Mouse (Mus musculus) kidney, embryonic 15.5 days (tissue): Measurements from ENCODE around the gene Magt1. TPM values are rescaled to one million over a fixed set of nuclear protein-coding genes. Genes with fewer than 3 reads are reported as not detected.
A peak's percentile ranks its signal among the peaks of the same experiment; 100 is the strongest.
"Not testable (repeated sequence)": the region's sequence is repeated elsewhere in the genome, so short reads cannot be mapped to it uniquely, and the experiment has no call there.

Experiments
- ATAC-seq: fragments of 200-750 bp; cut with Nextera tagmentation; replicated peaks from 2 replicates; pipeline ENCODE4 v1.8.0; 2017; ENCODE audit warnings: moderate TSS enrichment; ENCODE audit not compliant: low FRiP score
- H3K27ac ChIP-seq: fragments of 300-500 bp; sonication (generic); 2 replicates; pipeline ENCODE4 v1.5.1; 2015; ENCODE audit warnings: mild to moderate bottlenecking, inconsistent platforms
- H3K27me3 ChIP-seq: fragments of 300-500 bp; sonication (generic); 2 replicates; pipeline ENCODE4 v1.6.1; 2015; ENCODE audit warnings: inconsistent platforms
- H3K36me3 ChIP-seq: fragments of 300-500 bp; sonication (generic); 2 replicates; pipeline ENCODE4 v1.6.1; 2015; ENCODE audit warnings: inconsistent platforms
- H3K4me1 ChIP-seq: fragments of 300-500 bp; sonication (generic); 2 replicates; pipeline ENCODE4 v1.6.1; 2015; ENCODE audit warnings: inconsistent platforms
- H3K4me2 ChIP-seq: fragments of 300-500 bp; sonication (generic); 2 replicates; pipeline ENCODE4 v1.6.1; 2015; ENCODE audit warnings: moderate library complexity, mild to moderate bottlenecking, inconsistent platforms
- H3K4me3 ChIP-seq: fragments of 300-500 bp; sonication (generic); replicated peaks from 2 replicates; pipeline ENCODE4 v1.5.1; 2015; ENCODE audit warnings: mild to moderate bottlenecking, inconsistent platforms
- H3K9ac ChIP-seq: fragments of 300-500 bp; sonication (generic); 2 replicates; pipeline ENCODE4 v1.6.1; 2015; ENCODE audit warnings: mild to moderate bottlenecking, inconsistent platforms
- H3K9me3 ChIP-seq: fragments of 300-500 bp; sonication (generic); replicated peaks from 2 replicates; pipeline ENCODE4 v1.6.1; 2016; ENCODE audit warnings: inconsistent platforms
- WGBS: fragments of 180-500 bp; shearing (Covaris S2); methylation state at CpG from one replicate; pipeline ENCODE4 v1.1.7; 2015; ENCODE audit warnings: mixed read lengths; 5-methylcytosine and 5-hydroxymethylcytosine counted together
- polyA plus RNA-seq: library from polyadenylated mRNA; unstranded; fragments of >200 nt; fragmentation: Nextera tagmentation; extraction: Ambion mirVana; gene quantifications from 2 replicates; pipeline ENCODE4 v1.2.1, GENCODE M21; 2015

The Magt1 gene
- polyA plus RNA-seq, 1 experiment from 2014 or later: 69.7 TPM

DNA sequence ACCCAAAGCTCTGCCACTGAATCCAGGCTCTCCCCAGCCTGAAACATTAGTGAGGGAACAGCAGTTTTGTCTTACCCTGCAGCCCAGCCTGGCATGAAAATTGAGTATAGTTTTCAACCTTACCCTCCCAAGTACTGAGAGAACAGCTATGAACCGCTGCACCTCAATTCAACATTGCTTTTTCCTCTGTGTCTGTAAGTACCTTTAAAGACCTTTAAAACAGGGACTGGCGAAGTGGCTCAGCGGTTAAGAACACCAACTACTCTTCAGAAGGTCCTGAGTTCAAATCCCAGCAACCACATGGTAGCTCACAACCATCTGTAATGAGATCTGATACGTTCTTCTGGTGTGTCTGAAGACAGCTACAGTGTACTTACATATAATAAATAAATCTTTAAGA lies 5.8 kb upstream of the Magt1 start:
- no peak overlapping the region for H3K4me2 ChIP-seq
- H3K4me3 ChIP-seq: 0 out of 2 replicates have a peak overlapping the region, but pooled peaks have one; percentile 11
- H3K27ac ChIP-seq: no peak overlapping the region
- H3K9ac ChIP-seq: no peak overlapping the region
- no peaks in the 10 kb centered on the region for H3K4me1 ChIP-seq
- 81% methylated on average over 4 of the region's 4 CpGs for WGBS
- no peak for ATAC-seq
- H3K36me3 ChIP-seq: peaks cover 26% of the 10 kb centered on the region
- H3K27me3 ChIP-seq: no peaks in the 10 kb centered on the region
- no peaks in the 10 kb centered on the region for H3K9me3 ChIP-seq

GRCm38 (mm10) chrX:106017102-106017501 lies 5.4 kb upstream of the Magt1 start:
- 79% methylated on average over 3 of the region's 3 CpGs for WGBS
- Histone ChIP-seq H3K9me3 (no peaks in the 10 kb centered on the region), H3K4me3 (peak overlapping the region; percentile 11), H3K4me1 (no peaks in the 10 kb centered on the region), H3K4me2 (peak overlapping the region; percentile 42), H3K9ac (no peak overlapping the region), H3K36me3 (peaks cover 25% of the 10 kb centered on the region), H3K27ac (no peak overlapping the region), H3K27me3 (no peaks in the 10 kb centered on the region)
- ATAC-seq: no peak

GRCm38 (mm10) chrX:106015571-106016322 lies 4.0 kb upstream of the Magt1 start, which contains the start of gene Cox7b:
Gene Cox7b (plus strand): TSS chrX:106015700.
- Histone ChIP-seq H3K9me3 (no peaks in the 10 kb centered on the region), H3K9ac (peak within 1 kb of the TSS; percentile 64), H3K27me3 (no peaks in the 10 kb centered on the region), H3K27ac (peak within 1 kb of the TSS; percentile 93), H3K36me3 (peaks cover 16% of the 10 kb centered on the region), H3K4me2 (peak within 1 kb of the TSS; percentile 42), H3K4me1 (no peaks in the 10 kb centered on the region), H3K4me3 (peak within 1 kb of the TSS; percentile 61)
- ATAC-seq: peak; percentile 57
- 17% methylated on average over 26 of the region's 26 CpGs for WGBS

DNA sequence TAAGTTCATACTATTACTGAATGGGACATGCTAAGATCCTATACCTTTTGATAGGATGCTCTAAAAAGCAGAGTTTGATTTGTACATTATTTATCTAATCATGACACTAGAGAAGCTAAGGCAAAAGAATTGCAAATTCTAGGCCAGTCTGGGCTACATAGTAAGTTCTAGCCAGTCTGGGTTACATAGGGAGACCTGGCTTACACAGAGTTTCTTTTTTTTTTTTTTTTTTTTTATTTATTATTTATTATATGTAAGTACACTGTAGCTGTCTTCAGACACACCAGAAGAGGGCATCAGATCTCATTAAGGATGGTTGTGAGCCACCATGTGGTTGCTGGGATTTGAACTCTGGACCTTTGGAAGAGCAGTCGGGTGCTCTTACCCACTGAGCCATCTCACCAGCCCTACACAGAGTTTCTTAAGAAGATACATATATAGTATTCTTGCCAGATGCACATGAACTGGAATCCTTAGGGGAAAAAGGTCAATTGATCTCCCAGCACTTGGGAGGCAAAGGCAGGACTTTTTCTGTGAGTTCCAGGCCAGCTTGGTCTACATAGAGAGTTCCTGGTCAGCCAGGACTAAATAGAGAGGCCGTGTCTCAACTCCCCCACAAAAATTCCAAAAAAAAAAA lies 3.2 kb upstream of the Magt1 start:
- not testable (repeated sequence) for H3K4me1 ChIP-seq, H3K9ac ChIP-seq, H3K9me3 ChIP-seq, H3K27ac ChIP-seq, ATAC-seq, H3K27me3 ChIP-seq
- H3K36me3 ChIP-seq: peaks cover 12% of the 10 kb centered on the region; the same call in 1 of the 2 replicates
- 65% methylated on average over 2 of the region's 2 CpGs for WGBS
- H3K4me3 ChIP-seq: peak overlapping the region; percentile 61; the same call in 1 of the 2 replicates
- H3K4me2 ChIP-seq: peak overlapping the region; percentile 29

GRCm38 (mm10) chrX:106013217-106013616 lies 1.5 kb upstream of the Magt1 start:
- Histone ChIP-seq H3K36me3 (no peaks in the 10 kb centered on the region), H3K27me3 (no peaks in the 10 kb centered on the region), H3K4me1 (0 out of 2 replicates have a peak, but pooled peaks cover 5% of the 10 kb centered on the region), H3K27ac (no peak overlapping the region), H3K9me3 (no peaks in the 10 kb centered on the region), H3K4me3 (no peak overlapping the region), H3K4me2 (no peak overlapping the region), H3K9ac (no peak overlapping the region)
- WGBS: 21% methylated on average over 2 of the region's 2 CpGs
- ATAC-seq: no peak

DNA sequence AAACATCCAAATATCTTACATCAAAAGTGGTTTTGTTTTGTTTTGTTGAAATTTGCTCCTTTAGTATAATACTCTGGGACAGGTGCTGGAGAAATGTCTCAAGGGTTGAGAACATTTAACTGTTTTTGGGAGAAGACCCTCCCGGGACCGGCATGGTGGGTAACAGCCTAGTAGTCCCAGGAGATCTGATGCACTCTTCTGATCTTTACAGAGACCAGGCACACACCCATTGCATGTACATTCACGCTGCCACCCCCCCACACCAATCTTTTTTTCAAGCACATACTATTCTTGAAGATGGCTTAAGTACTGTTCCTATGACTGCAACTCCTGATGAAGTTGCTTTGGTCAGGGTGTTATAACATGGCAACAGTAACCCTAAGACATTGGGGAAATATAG lies 853 bp upstream of the Magt1 start:
- no peaks in the 10 kb centered on the region for H3K27me3 ChIP-seq
- no peaks in the 10 kb centered on the region for H3K9me3 ChIP-seq
- H3K4me3 ChIP-seq: peak overlapping the region; percentile 67
- ATAC-seq: no peak
- H3K27ac ChIP-seq: peak overlapping the region; percentile 84
- no peak overlapping the region for H3K9ac ChIP-seq
- peak overlapping the region; percentile 55 for H3K4me2 ChIP-seq
- H3K4me1 ChIP-seq: 0 out of 2 replicates have a peak, but pooled peaks cover 5% of the 10 kb centered on the region
- no peaks in the 10 kb centered on the region for H3K36me3 ChIP-seq
- 58% methylated on average over 3 of the region's 3 CpGs for WGBS

GRCm38 (mm10) chrX:106010762-106011161 lies 944 bp downstream of the Magt1 start:
- no peaks in the 10 kb centered on the region for H3K9me3 ChIP-seq
- peak overlapping the region; percentile 95; the same call in 1 of the 2 replicates for H3K27ac ChIP-seq
- WGBS: 8% methylated on average over 3 of the region's 3 CpGs
- ATAC-seq: no peak
- peak overlapping the region; percentile 67 for H3K4me3 ChIP-seq
- H3K4me2 ChIP-seq: peak overlapping the region; percentile 56
- no peaks in the 10 kb centered on the region for H3K36me3 ChIP-seq
- H3K27me3 ChIP-seq: no peaks in the 10 kb centered on the region
- peak overlapping the region; percentile 59 for H3K9ac ChIP-seq
- 0 out of 2 replicates have a peak, but pooled peaks cover 5% of the 10 kb centered on the region for H3K4me1 ChIP-seq

- 76% methylated on average over 1 of the region's 1 CpGs for WGBS
- no peak overlapping the region for H3K27ac ChIP-seq
- ATAC-seq: no peak
- no peaks in the 10 kb centered on the region; the same call in 1 of the 2 replicates for H3K27me3 ChIP-seq
- no peak overlapping the region for H3K4me3 ChIP-seq
- H3K36me3 ChIP-seq: peaks cover 9% of the 10 kb centered on the region; the same call in 1 of the 2 replicates
- no peaks in the 10 kb centered on the region for H3K9me3 ChIP-seq
- no peaks in the 10 kb centered on the region for H3K4me1 ChIP-seq
- no peak overlapping the region for H3K4me2 ChIP-seq
- no peak overlapping the region for H3K9ac ChIP-seq
Observed at GRCm38 (mm10) chrX:106001605-106002004, 10.1 kb downstream of the Magt1 start.

- not testable (repeated sequence) for H3K4me2 ChIP-seq
Observed at GRCm38 (mm10) chrX:105957091-105957490, 54.6 kb downstream of the Magt1 start.

DNA sequence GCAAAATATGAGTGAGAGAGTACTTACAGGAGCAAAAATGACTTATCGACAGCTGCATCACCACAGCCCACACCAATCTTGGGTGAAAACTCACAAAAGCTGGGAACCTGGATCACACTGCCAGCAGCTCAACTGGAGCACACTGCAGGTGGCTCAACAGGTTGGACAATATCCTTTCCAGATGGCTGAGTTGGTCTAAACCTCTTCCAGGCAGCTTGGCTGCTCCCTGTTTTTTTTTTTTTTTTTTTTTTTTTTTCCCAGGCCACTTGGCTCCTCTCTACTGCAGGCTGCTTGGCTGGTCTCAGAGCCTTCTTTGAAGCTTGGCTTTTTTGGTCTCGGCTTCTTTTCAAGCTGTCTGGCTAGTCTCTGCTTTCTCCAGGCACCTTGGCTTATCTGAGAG lies 57.7 kb downstream of the Magt1 start:
- no peak overlapping the region for H3K9ac ChIP-seq
- H3K4me1 ChIP-seq: no peaks in the 10 kb centered on the region
- ATAC-seq: no peak
- no peak overlapping the region for H3K4me3 ChIP-seq
- no peaks in the 10 kb centered on the region for H3K36me3 ChIP-seq
- 67% methylated on average over 2 of the region's 2 CpGs for WGBS
- no peak overlapping the region for H3K4me2 ChIP-seq
- H3K9me3 ChIP-seq: no peaks in the 10 kb centered on the region
- H3K27me3 ChIP-seq: no peaks in the 10 kb centered on the region
- H3K27ac ChIP-seq: no peak overlapping the region

More at GRCm38 (mm10) chrX:105957091-105957490, 54.6 kb downstream of the Magt1 start:
- not testable (repeated sequence) for H3K9me3 ChIP-seq, ATAC-seq, H3K4me3 ChIP-seq, H3K27me3 ChIP-seq, H3K27ac ChIP-seq, H3K4me1 ChIP-seq, H3K9ac ChIP-seq, H3K36me3 ChIP-seq
- WGBS: 74% methylated on average over 14 of the region's 14 CpGs

GRCm38 (mm10) chrX:105946357-105946756 lies 65.3 kb downstream of the Magt1 start:
- Histone ChIP-seq H3K4me3 (no peak overlapping the region), H3K4me2 (no peak overlapping the region), H3K9ac (no peak overlapping the region), H3K27ac (no peak overlapping the region), H3K27me3 (no peaks in the 10 kb centered on the region), H3K36me3 (no peaks in the 10 kb centered on the region), H3K9me3 (no peaks in the 10 kb centered on the region), H3K4me1 (no peaks in the 10 kb centered on the region)
- no peak for ATAC-seq
- WGBS: 52% methylated on average over 1 of the region's 1 CpGs

DNA sequence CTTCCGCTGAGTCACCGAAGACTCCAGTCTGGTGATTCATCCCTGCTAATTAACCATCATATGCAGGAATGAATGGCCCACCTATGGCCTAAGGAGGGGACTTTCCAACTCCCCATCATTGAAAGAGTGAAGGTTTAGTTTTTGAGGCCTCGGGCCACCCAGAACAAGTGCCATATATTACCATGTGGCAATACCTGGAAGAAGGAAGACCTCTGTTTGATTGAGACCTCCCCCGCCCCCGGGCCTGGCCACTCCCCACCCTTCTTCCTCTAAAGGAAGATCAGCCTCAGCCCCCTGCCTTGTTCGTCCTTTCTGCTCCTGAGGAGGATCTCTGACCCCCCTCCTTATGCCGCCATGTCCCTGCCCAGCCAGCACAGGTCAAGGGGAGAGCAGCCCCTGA lies 72.5 kb downstream of the Magt1 start:
- no peak overlapping the region for H3K4me2 ChIP-seq
- no peak overlapping the region for H3K4me3 ChIP-seq
- no peak for ATAC-seq
- no peak overlapping the region for H3K27ac ChIP-seq
- no peaks in the 10 kb centered on the region for H3K36me3 ChIP-seq
- no peaks in the 10 kb centered on the region for H3K27me3 ChIP-seq
- WGBS: 95% methylated on average over 6 of the region's 7 CpGs
- H3K9me3 ChIP-seq: no peaks in the 10 kb centered on the region
- H3K9ac ChIP-seq: no peak overlapping the region
- H3K4me1 ChIP-seq: no peaks in the 10 kb centered on the region
